Mouse (Mus musculus): ENCODE data around the gene Atrn.
"Not testable (repeated sequence)": the region's sequence is repeated elsewhere in the genome, so short reads cannot be mapped to it uniquely, and the experiment has no call there.

The Atrn gene

DNA sequence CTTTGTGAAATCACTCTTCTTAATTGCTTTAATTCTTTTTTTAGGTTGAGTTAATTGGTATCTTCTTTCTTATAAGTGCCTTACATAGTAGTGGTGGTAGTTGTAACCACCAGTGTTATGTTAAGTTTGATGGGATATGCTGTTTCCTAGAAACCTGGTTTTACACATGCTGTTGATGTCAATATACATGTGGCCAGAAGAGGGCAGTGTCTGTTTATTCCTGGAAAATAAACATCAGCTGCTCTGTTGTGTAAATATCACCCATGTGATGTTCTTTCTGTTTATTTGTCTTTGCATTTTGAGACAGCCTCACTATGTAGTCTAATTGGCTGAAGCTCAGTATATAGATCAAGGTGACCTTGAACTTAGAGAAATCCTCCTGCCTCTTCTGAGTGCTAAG is 55.6 kb downstream of the Atrn start:
- no peak for DNase-seq (ENCODE audit: low spot score in 2 of 2)

GRCm38 (mm10) chr2:130965042-130965441 is 58.7 kb downstream of the Atrn start:
- no peak for DNase-seq (ENCODE audit: low spot score in 2 of 2)

- DNase-seq (ENCODE audit: low spot score in 2 of 2), result no peak
These were observed 64.7 kb downstream of the Atrn start for GRCm38 (mm10) chr2:130971030-130971429.

- DNase-seq (ENCODE audit: low spot score in 2 of 2), result no peak
These were observed 66.1 kb downstream of the Atrn start for GRCm38 (mm10) chr2:130972386-130972785.

- no peak for DNase-seq (ENCODE audit: low spot score in 2 of 2)
These were observed 68.6 kb downstream of the Atrn start for GRCm38 (mm10) chr2:130974928-130975327.

DNA sequence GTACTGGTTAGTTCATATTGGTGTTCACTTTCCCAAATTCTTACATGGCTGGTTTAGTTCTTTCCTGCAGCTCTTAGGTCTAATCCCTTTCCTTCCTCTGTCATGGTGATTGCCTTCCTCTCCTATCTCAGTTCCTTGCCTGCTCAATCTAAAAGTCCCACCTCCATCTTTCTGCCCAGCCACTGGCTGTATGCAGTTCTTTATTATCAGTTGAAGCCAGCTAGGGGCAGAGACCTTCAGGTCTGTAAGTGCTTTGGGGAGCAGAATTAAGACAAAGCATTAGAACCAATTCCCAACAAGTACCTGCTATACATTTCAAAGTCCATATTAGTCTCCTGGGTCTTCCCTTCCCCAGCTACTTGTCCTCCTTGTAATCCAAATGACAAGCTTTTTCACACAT is 71.3 kb downstream of the Atrn start:
- peak in 1 of 2 experiments; percentile 27 for DNase-seq (ENCODE audit: low spot score in 2 of 2)

- DNase-seq (ENCODE audit: low spot score in 2 of 2), result no peak
These were observed 72.0 kb downstream of the Atrn start for GRCm38 (mm10) chr2:130978058-130978847.

DNA sequence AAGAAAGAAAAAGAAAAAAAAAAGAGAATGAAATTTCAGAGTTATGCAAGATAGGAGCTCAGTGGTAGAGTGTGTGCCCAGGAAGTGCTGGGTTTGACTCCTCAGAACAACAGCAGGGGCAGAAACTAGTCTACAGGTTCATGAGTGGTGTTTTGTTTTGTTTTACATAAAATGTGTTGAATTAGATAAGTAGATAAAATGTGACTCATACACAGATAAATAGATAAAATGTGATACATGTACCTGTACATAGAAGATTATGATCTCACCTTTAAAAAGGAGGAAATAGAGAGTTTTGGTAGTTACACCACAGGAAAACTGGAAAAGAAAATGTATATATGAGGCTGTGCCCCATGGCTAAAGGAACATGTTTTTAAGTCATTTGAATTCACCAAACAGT is 72.8 kb downstream of the Atrn start:
- no peak for DNase-seq (ENCODE audit: low spot score in 2 of 2)

DNA sequence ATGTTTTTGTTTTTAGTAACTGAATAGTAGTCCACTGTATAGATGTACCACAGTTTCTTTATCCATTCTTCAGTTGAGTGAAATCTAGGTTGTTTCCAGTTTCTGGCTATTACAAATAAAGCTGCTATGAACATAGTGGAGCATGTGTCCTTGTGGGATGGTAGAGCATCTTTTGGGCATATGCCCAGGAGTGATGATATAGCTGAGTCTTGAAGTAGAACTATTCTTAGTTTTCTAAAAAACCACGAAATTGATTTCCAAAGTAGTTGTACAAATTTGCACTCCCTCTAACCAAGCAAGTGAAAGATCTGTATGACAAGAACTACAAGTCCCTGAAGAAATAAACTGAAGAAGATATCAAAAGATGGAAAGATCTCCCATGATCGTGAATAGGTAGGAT is 86.5 kb downstream of the Atrn start:
- no peak for DNase-seq (ENCODE audit: low spot score in 2 of 2)

GRCm38 (mm10) chr2:131009123-131009522 is 102.8 kb downstream of the Atrn start:
- DNase-seq (ENCODE audit: low spot score in 2 of 2), result no peak

DNA sequence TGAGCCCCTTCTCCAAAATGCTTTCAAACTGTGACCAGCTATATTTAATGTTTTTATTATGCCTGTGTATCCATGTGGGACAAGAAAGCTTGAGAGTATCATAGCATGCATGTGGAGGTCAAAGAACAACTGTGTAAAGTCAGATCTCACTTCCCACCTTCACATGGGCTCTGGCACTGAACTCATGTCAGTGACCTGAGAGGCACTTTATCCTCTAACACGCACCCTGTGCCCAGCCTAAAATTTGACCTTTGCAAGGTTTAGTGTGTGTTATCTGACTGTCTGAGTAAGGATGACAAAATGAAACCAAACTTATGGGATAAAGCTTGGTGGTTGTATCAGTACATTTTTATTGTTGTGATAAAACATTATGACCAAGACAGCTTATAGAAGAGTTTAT is 104.3 kb downstream of the Atrn start:
- DNase-seq (ENCODE audit: low spot score in 2 of 2), result no peak

- no peak for DNase-seq (ENCODE audit: low spot score in 2 of 2)
These were observed 118.9 kb downstream of the Atrn start for GRCm38 (mm10) chr2:131025230-131025629.

GRCm38 (mm10) chr2:131026941-131027340 is 120.6 kb downstream of the Atrn start:
- DNase-seq (ENCODE audit: low spot score in 2 of 2), result no peak

GRCm38 (mm10) chr2:131029065-131029935 is 123.0 kb downstream of the Atrn start:
- no peak for DNase-seq (ENCODE audit: low spot score in 2 of 2)

- no peak for DNase-seq (ENCODE audit: low spot score in 2 of 2)
These were observed 124.3 kb downstream of the Atrn start for GRCm38 (mm10) chr2:131030561-131030960.

GRCm38 (mm10) chr2:131030998-131031397 is 124.7 kb downstream of the Atrn start:
- DNase-seq (ENCODE audit: low spot score in 2 of 2), result no peak

- DNase-seq (ENCODE audit: low spot score in 2 of 2), result not testable (repeated sequence)
These were observed 125.1 kb downstream of the Atrn start for GRCm38 (mm10) chr2:131031406-131031805.

GRCm38 (mm10) chr2:131036343-131036742 is 130.0 kb downstream of the Atrn start:
- DNase-seq (ENCODE audit: low spot score in 2 of 2), result no peak

DNA sequence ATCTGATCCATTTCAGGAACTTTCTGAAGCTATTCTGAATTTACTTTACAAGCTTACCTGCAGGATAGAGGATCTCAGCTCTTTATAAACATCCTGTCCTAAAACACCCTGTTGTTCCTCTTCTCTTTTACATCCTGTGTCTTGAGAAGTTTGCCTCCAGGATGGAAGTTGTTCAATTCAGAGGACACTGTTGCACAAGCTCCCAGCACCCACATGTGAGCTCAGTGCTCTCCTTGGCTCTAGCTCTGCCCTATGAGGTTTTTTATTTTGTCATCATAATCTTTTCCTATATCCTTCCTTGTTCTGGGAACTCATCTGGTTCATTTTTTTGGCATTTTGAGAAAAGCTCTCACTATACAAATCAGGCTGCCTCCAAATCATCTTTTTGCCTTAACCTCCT is 130.5 kb downstream of the Atrn start:
- DNase-seq (ENCODE audit: low spot score in 2 of 2), result no peak

- DNase-seq (ENCODE audit: low spot score in 2 of 2), result no peak
These were observed 131.1 kb downstream of the Atrn start for GRCm38 (mm10) chr2:131037226-131037990.

DNA sequence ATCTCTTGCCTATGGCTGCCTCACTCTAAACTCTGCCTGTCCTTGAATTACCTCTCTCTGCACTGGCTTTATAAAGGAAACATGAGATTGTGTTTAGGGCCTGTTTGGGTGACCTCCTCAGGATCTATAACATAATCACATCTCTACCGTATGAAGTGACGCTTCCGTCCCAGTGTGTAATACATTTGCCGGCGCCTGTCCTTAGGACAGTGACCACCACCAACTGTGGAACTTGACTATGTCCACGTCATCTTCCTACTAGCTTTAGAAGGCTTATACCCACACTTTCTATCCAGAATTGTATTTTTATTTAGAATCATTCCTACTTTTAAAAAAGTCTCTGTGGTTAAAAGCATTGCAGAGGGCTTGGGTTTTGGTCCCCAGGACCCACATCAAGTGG is 131.9 kb downstream of the Atrn start:
- DNase-seq (ENCODE audit: low spot score in 2 of 2), result no peak

DNA sequence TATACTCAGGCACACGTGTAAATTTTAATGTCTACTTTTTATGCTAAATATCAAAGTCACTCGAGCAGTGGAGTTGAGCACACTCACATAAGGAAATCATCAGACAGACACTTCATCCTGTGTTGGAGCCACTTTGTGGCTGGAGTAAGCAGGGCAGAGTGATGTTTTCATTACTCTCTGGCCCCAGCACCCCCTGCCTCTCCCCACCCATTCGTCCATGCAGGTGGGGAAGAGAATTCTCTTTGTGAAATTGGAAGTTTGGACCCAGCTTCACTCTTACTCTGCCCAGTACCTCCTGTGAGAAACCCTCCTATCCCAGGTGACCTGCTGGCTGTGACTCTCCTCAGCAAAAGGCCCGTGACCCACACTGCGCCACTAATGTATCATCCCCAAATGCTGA is 132.4 kb downstream of the Atrn start:
- DNase-seq (ENCODE audit: low spot score in 2 of 2), result no peak

Data from spleen, postnatal 4 days (tissue).